Mouse (Mus musculus): Measurements from ENCODE around the gene Tap2. TPM values are rescaled to one million over a fixed set of nuclear protein-coding genes. Genes with fewer than 3 reads are reported as not detected.
"Not testable (repeated sequence)": the region's sequence is repeated elsewhere in the genome, so short reads cannot be mapped to it uniquely, and the experiment has no call there.

Tap2 gene
- polyA plus RNA-seq, 1 experiment from 2014 or later: 7.5 TPM

DNA sequence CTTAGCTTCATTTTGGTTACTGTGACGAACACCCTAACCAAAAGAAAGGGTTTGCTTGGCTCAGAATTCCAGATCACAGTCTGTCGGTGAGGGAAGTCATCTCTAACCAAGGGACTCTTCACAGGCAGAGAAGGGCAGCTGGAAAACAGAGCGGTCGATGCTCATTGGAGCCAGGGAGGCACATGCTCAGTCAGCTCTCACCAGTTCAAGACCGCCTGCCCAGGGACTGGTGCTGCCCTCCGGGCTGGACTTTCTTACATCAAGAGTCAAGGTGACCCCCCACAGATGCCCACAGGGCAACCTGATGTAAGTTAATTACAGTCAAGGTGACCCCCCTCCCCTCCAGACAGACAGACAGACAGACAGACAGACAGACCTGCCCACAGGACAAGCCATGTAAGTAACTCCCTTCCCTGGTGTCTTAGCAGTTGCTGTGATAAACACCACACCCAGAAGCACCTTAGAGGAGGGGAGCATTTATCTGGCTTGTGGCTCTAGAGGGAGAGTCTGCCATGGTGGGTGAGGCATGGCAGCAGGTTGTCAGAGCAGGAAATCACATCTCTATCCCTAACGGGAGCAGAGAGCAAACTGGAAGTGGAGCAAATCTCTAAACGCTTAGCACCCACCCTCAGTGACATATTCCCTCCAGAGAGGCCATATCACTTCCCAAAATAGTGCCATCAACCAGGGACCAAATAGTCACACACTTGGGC is 14.0 kb downstream of the Tap2 start:
- H3K9me3 ChIP-seq (replicated peaks): no peaks in the 10 kb centered on the region
- no peak for ATAC-seq (ENCODE audit: insufficient number of reproducible peaks, low FRiP score, low TSS enrichment, low read depth)

DNA sequence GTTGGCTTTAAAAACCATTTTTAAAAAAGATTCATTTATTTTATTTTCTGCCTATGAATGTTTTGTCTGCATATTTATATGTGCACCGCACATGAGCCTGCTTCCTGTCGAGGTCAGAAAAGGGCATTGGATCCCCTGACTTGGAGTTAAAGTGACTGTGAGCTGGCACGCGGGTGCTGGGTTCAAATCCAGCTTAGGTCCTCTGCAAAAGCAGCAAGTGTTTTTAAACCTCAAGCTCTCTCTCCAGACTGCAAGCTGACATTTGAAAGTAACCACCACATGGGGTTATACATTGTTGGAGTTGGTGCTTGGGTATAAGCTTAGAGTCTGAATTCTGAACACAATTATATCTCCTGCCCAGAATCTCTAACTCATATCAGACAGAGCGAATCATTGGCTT is 14.7 kb downstream of the Tap2 start:
- ATAC-seq (ENCODE audit: insufficient number of reproducible peaks, low FRiP score, low TSS enrichment, low read depth): no peak
- no peak overlapping the region for H3K27ac ChIP-seq (replicated peaks)
- no peak overlapping the region for H3K4me2 ChIP-seq (replicated peaks)
- no peaks in the 10 kb centered on the region for H3K9me3 ChIP-seq (replicated peaks)
- H3K4me1 ChIP-seq: no peaks in the 10 kb centered on the region
- 91% methylated on average over 5 of the region's 5 CpGs for WGBS
- H3K27me3 ChIP-seq: peaks cover 29% of the 10 kb centered on the region
- H3K4me3 ChIP-seq (replicated peaks): no peak overlapping the region
- H3K9ac ChIP-seq: no peak overlapping the region
- no peaks in the 10 kb centered on the region for H3K36me3 ChIP-seq

More for the DNA sequence above, 14.0 kb downstream of the Tap2 start:
- Histone ChIP-seq H3K27me3 (peaks cover 35% of the 10 kb centered on the region), H3K4me1 (no peaks in the 10 kb centered on the region), H3K9ac (no peak overlapping the region), H3K36me3 (no peaks in the 10 kb centered on the region), H3K27ac (replicated peaks) (no peak overlapping the region), H3K4me3 (replicated peaks) (no peak overlapping the region), H3K4me2 (replicated peaks) (no peak overlapping the region)
- 81% methylated on average over 8 of the region's 8 CpGs for WGBS

DNA sequence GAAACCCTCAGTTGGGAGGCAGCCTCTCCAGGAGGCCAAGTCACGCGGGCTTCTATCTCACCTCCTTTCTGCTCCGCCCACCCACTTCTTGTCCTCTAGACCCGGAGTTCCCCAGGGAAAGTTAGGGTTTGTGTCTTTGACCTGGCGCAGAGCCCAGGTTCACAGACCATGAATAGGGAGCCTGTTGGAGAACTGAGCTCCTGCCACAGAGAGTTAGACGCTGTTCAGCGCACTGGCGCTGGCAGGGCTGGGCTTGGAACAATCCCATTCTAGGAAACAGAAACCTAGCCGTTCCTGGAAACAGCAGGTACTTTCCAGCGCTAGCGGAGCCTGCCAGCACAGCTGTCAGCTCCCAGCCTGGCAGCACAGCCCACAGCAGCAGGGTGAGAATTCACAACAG is 15.3 kb downstream of the Tap2 start:
- 84% methylated on average over 11 of the region's 11 CpGs for WGBS
- Histone ChIP-seq H3K4me3 (replicated peaks) (no peak overlapping the region), H3K4me2 (replicated peaks) (no peak overlapping the region), H3K9ac (no peak overlapping the region), H3K4me1 (no peaks in the 10 kb centered on the region), H3K27ac (replicated peaks) (no peak overlapping the region), H3K27me3 (peaks cover 22% of the 10 kb centered on the region), H3K36me3 (no peaks in the 10 kb centered on the region), H3K9me3 (replicated peaks) (no peaks in the 10 kb centered on the region)
- ATAC-seq (ENCODE audit: insufficient number of reproducible peaks, low FRiP score, low TSS enrichment, low read depth): no peak

DNA sequence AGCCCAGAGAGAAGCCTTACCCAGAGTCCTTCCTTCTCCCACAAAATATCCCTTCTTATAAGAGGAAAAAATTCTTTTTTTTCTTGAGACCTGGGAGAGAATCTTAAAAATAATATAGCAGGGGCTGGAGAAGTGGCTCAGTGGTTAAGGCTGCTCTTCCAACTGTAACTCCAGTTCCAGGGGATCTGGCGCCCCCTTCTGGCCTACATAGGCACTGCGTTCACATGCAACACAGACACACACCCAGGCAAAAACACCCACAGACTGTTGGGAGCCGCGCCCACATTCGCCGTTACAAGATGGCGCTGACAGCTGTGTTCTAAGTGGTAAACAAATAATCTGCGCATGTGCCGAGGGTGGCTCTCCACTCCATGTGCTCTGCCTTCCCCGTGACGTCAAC is 15.8 kb downstream of the Tap2 start:
- H3K27ac ChIP-seq (replicated peaks); H3K9ac ChIP-seq; H3K4me2 ChIP-seq (replicated peaks); H3K9me3 ChIP-seq (replicated peaks); H3K4me1 ChIP-seq; ATAC-seq (ENCODE audit: insufficient number of reproducible peaks, low FRiP score, low TSS enrichment, low read depth); H3K36me3 ChIP-seq; H3K4me3 ChIP-seq (replicated peaks): not testable (repeated sequence)
- H3K27me3 ChIP-seq: peaks cover 18% of the 10 kb centered on the region
- WGBS: 85% methylated on average over 8 of the region's 11 CpGs

DNA sequence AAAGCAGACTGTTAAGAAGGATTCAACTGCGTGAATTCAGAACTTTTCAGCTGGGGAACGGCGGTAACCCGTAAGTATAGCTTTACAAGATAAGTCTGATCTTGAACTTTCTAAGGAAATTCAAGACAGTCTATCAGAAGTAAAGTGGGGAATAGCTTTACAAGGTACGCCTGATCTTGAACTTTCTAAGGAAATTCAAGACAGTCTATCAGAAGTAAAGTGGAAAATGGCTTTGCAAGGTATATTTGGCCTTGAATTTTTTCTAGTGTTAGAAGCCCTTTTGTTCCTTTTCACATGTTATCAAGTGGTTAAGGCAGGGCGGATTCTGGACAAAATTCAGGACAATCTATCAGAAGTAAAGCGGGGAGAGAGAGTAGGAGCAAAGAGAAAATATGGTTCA is 16.5 kb downstream of the Tap2 start:
- not testable (repeated sequence) for H3K4me2 ChIP-seq (replicated peaks); H3K9me3 ChIP-seq (replicated peaks); H3K27ac ChIP-seq (replicated peaks); H3K4me1 ChIP-seq; ATAC-seq (ENCODE audit: insufficient number of reproducible peaks, low FRiP score, low TSS enrichment, low read depth); H3K36me3 ChIP-seq; H3K4me3 ChIP-seq (replicated peaks); H3K9ac ChIP-seq
- peaks cover 12% of the 10 kb centered on the region for H3K27me3 ChIP-seq
- WGBS: 93% methylated on average over 3 of the region's 7 CpGs

DNA sequence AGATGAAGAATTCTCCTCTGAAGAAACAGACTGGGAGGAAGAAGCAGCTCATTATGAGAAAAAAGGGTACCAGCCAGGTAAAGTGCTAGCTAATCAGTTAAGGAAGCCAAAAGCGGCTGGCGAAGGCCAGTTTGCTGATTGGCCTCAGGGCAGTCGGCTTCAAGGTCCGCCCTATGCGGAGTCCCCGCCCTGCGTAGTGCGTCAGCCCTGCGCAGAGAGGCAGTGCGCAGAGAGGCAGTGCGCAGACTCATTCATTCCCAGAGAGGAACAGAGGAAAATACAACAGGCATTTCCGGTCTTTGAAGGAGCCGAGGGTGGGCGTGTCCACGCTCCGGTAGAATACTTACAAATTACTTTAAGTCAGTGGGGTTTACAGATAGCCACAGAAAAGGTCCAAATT is 17.1 kb downstream of the Tap2 start:
- H3K9ac ChIP-seq; H3K4me2 ChIP-seq (replicated peaks); H3K27ac ChIP-seq (replicated peaks); H3K9me3 ChIP-seq (replicated peaks); H3K36me3 ChIP-seq; H3K4me3 ChIP-seq (replicated peaks); H3K4me1 ChIP-seq; H3K27me3 ChIP-seq; ATAC-seq (ENCODE audit: insufficient number of reproducible peaks, low FRiP score, low TSS enrichment, low read depth): not testable (repeated sequence)
- WGBS: 95% methylated on average over 4 of the region's 16 CpGs

DNA sequence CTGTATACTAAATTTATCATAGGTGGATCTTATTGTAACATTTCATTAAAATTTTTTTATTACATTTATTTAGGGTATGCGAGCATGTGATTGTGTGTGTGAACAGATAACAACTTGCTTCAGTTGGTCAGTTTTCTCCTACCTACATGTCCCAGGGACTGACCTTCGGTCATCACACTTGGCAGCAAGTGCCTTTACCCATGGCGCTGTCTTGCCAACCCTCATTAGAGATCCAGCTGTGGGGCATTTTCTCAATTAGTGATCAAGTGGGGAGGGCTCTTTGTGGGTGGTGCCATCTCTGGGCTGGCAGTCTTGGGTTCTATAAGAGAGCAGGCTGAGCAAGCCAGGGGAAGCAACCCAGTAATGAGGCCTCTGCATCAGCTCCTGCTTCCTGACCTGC is 21.5 kb downstream of the Tap2 start:
- Histone ChIP-seq H3K4me1 (no peaks in the 10 kb centered on the region), H3K4me3 (replicated peaks) (no peak overlapping the region), H3K36me3 (no peaks in the 10 kb centered on the region), H3K27ac (replicated peaks) (no peak overlapping the region), H3K27me3 (no peaks in the 10 kb centered on the region), H3K9me3 (replicated peaks) (no peaks in the 10 kb centered on the region), H3K4me2 (replicated peaks) (no peak overlapping the region), H3K9ac (no peak overlapping the region)
- no peak for ATAC-seq (ENCODE audit: insufficient number of reproducible peaks, low FRiP score, low TSS enrichment, low read depth)
- WGBS: 87% methylated on average over 3 of the region's 3 CpGs

DNA sequence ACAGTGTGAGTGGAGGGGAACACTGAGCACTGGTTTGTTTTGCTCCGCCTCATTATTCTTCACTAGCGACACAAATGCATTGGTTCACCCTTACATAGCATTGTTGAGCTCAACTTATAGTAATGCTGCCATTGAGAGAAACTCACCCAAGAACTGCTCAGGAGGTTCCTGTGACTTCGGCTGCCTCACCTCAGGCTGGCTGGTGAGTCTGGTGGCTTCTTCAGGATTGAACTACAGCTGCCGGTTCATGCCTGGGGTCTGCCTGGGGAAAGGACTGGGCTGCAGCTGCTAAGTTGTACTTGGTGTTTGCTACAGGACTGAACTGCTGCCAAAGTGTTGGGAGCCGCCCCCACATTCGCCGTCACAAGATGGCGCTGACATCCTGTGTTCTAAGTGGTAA is 22.1 kb downstream of the Tap2 start:
- H3K27me3 ChIP-seq: no peaks in the 10 kb centered on the region
- H3K4me2 ChIP-seq (replicated peaks): no peak overlapping the region
- no peak overlapping the region for H3K4me3 ChIP-seq (replicated peaks)
- H3K9ac ChIP-seq: no peak overlapping the region
- no peak for ATAC-seq (ENCODE audit: insufficient number of reproducible peaks, low FRiP score, low TSS enrichment, low read depth)
- no peak overlapping the region for H3K27ac ChIP-seq (replicated peaks)
- H3K9me3 ChIP-seq (replicated peaks): no peaks in the 10 kb centered on the region
- WGBS: 95% methylated on average over 8 of the region's 8 CpGs
- H3K4me1 ChIP-seq: no peaks in the 10 kb centered on the region
- no peaks in the 10 kb centered on the region for H3K36me3 ChIP-seq

DNA sequence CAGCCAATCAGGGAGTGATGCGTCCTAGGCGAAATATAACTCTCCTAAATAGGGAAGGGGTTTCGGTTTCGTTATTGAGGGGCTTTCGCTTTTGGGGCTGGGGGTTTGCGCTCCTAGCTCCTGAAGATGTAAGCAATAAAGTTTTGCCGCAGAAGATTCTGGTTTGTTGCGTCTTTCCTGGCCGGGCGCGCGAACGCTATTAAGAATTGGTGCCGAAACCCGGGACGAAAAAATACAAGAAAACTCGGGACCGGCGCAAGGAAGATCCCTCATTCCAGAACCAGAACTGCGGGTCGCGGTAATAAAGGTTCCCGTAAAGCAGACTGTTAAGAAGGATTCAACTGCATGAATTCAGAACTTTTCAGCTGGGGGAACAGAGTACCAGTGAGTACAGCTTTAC is 22.6 kb downstream of the Tap2 start:
- not testable (repeated sequence) for H3K4me1 ChIP-seq; H3K27ac ChIP-seq (replicated peaks); H3K27me3 ChIP-seq; H3K9ac ChIP-seq; H3K4me2 ChIP-seq (replicated peaks); H3K9me3 ChIP-seq (replicated peaks); H3K4me3 ChIP-seq (replicated peaks); H3K36me3 ChIP-seq; ATAC-seq (ENCODE audit: insufficient number of reproducible peaks, low FRiP score, low TSS enrichment, low read depth)
- WGBS: 99% methylated on average over 15 of the region's 23 CpGs

DNA sequence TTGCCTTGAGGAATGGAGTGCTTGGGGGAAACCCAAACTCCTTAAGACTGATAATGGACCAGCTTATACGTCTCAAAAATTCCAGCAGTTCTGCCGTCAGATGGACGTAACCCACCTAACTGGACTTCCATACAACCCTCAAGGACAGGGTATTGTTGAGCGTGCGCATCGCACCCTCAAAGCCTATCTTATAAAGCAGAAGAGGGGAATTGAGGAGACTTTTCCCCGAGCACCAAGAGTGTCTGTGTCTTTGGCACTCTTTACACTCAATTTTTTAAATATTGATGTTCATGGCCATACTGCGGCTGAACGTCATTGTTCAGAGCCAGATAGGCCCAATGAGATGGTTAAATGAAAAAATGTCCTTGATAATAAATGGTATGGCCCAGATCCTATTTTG is 27.6 kb downstream of the Tap2 start:
- H3K4me1 ChIP-seq; ATAC-seq (ENCODE audit: insufficient number of reproducible peaks, low FRiP score, low TSS enrichment, low read depth); H3K27ac ChIP-seq (replicated peaks); H3K9me3 ChIP-seq (replicated peaks); H3K4me2 ChIP-seq (replicated peaks); H3K27me3 ChIP-seq; H3K36me3 ChIP-seq; H3K4me3 ChIP-seq (replicated peaks); H3K9ac ChIP-seq: not testable (repeated sequence)
- WGBS: 97% methylated on average over 7 of the region's 9 CpGs

DNA sequence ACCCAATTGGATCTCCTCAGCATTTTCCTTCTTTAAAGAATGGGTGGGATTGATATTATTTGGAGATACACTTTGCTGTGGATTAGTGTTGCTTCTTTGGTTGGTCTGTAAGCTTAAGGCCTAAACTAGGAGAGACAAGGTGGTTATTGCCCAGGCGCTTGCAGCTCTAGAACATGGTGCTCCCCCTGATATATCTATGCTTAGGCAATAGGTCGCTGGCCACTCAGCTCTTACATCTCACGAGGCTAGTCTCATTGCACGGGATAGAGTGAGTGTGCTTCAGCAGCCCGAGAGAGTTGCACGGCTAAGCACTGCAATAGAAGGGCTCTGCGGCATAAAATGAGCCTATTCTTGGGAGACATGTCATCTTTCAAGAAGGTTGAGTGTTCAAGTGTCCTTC is 28.7 kb downstream of the Tap2 start:
- not testable (repeated sequence) for H3K4me1 ChIP-seq; H3K27ac ChIP-seq (replicated peaks); H3K27me3 ChIP-seq; ATAC-seq (ENCODE audit: insufficient number of reproducible peaks, low FRiP score, low TSS enrichment, low read depth); H3K9me3 ChIP-seq (replicated peaks); H3K9ac ChIP-seq; H3K4me2 ChIP-seq (replicated peaks); H3K4me3 ChIP-seq (replicated peaks); H3K36me3 ChIP-seq
- WGBS: 92% methylated on average over 6 of the region's 7 CpGs

DNA sequence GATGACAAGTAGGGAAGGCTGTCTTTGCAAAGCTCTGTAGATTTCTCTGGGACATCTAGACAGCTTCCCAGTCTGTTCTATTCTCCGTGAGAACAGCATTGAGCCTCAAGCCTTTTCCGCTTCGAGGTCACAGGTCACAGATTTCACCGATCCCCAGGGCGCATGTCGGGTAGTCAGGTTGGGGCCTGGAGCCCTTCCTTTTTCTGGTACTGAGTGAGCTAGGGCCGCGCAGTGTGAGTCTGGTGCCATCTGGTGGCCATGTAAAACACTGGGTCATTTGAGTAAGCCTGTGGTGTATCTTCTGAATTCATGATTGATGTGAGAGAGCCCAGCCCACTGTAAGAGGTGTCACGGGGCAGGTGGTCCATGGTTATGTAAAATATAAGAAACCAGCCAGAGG is 31.6 kb downstream of the Tap2 start:
- H3K27me3 ChIP-seq: no peaks in the 10 kb centered on the region
- H3K4me1 ChIP-seq: no peaks in the 10 kb centered on the region
- H3K9me3 ChIP-seq (replicated peaks): no peaks in the 10 kb centered on the region
- H3K9ac ChIP-seq: no peak overlapping the region
- no peak for ATAC-seq (ENCODE audit: insufficient number of reproducible peaks, low FRiP score, low TSS enrichment, low read depth)
- H3K4me2 ChIP-seq (replicated peaks): no peak overlapping the region
- no peak overlapping the region for H3K4me3 ChIP-seq (replicated peaks)
- H3K36me3 ChIP-seq: no peaks in the 10 kb centered on the region
- no peak overlapping the region for H3K27ac ChIP-seq (replicated peaks)
- WGBS: 37% methylated on average over 9 of the region's 9 CpGs
